Mouse (Mus musculus) gastrocnemius, postnatal 36 days (tissue): ENCODE measurements around the gene Gclc. TPM values are rescaled to one million over a fixed set of nuclear protein-coding genes. Genes with fewer than 3 reads are reported as not detected.

Experiments used
- DNase-seq, 2 experiments: peaks; one replicate each; pipeline ENCODE4 v3.0.0; 2022
- intact Hi-C: fragments of 180-260 bp; cut with DNase I; formaldehyde crosslinking; loops from one replicate; pipeline ENCODE4 v1.15.1; 2025
- total RNA-seq, 2 experiments: library from RNA; stranded (reverse); gene quantifications; 2 replicates each; pipeline ENCODE4 v1.2.3; 2021

Gclc gene
- total RNA-seq, 2 experiments from 2014 or later = 8.0 to 9.1 TPM

- no peak for DNase-seq
- intact Hi-C loops = no loop called here
Observed at GRCm38 (mm10) chr9:77835122-77835521, 80.8 kb downstream of the Gclc start.

- intact Hi-C loops = no loop called here
- DNase-seq = no peak
Observed at GRCm38 (mm10) chr9:77835756-77836155, 81.4 kb downstream of the Gclc start.

- peak in 1 of 2 experiments; percentile 46 for DNase-seq
- intact Hi-C loops = no loop called here
Observed at GRCm38 (mm10) chr9:77838586-77838985, 84.3 kb downstream of the Gclc start.

Other genes with a start within 250 kb of the Gclc start
- gene Lrrc1, start 209.7 kb upstream of the Gclc start, total RNA-seq = under 1 TPM; 0.39 to 0.94 TPM
- gene Klhl31, start 118.0 kb upstream of the Gclc start, total RNA-seq = 100 to 1,000 TPM; 521 to 528 TPM
- 10 to 100 TPM in 1 of 2 experiments, 1 to 10 TPM in 1; 9.6 to 11.4 TPM for gene Elovl5, start 162.8 kb downstream of the Gclc start, total RNA-seq